21 mouse cellular contexts compared by ENCODE assay signal in the genomic region with DNA sequence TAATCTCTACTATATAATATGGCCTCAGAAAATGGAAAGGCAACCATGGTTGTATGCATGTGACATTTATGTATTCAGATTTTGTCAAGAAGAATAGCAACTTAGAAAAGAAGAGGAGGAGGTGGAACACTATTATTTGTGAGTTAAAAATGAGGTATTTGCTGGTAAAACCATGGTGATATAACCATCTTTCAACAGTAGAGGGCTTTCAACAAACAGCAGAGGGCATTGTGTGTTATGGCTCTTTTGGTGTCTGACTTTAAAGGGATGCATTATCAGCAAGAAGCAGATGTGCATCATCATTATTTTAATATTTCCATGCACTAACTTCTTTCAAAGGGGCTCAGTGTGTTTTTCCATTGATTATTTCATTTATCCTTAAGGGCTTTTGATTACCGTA.
DNase-seq lines count a peak whose midpoint lies in the region; ATAC-seq and TF ChIP-seq lines count a peak whose summit lies in the region.
"Had no signal": no experiment of that assay in that cellular context is flagged by ENCODE, and none has a peak within 500 bp of the region (broad histone marks: within the 10 kb centered on the region; RNA-seq: fewer than 3 reads in every experiment).

No protein-coding gene starts in this region.

- DNase-seq in 416B (ENCODE audit: low read depth): peak; percentile 5
- peak; percentile 0 for DNase-seq in splenic B cell, adult 2 months (ENCODE audit: low read depth, low spot score)
- DNase-seq in kidney, postnatal 36 days: no peak
- DNase-seq in heart, postnatal 10 days: no peak
- DNase-seq: adrenal gland, adult 2 months; adrenal gland, postnatal 25 days; cerebellum, adult 18-20 months; cerebellum, adult 9-11 months; cerebellum, postnatal 36 days; forebrain, postnatal 0 days; gastrocnemius, adult 2 months; gastrocnemius, postnatal 25 days; heart, postnatal 4 days had no signal

- H3K4me2 ChIP-seq in intestine, postnatal 0 days (replicated peaks; ENCODE audit: low read depth): no peak overlapping the region
- no peak overlapping the region for H3K4me2 ChIP-seq in intestine, embryonic 16.5 days (ENCODE audit: low read depth, low read length)
- H3K4me2 ChIP-seq: embryonic facial prominence, embryonic 13.5 days; forebrain, embryonic 12.5 days; heart, embryonic 13.5 days; hindbrain, embryonic 12.5 days had no signal

- WGBS in intestine, postnatal 0 days: 97% methylated on average over 1 of the region's 1 CpGs
- 91% methylated on average over 1 of the region's 1 CpGs for WGBS in intestine, embryonic 16.5 days

- no peak overlapping the region for H3K4me3 ChIP-seq in intestine, postnatal 0 days (ENCODE audit: low read depth, low read length)
- H3K4me3 ChIP-seq in intestine, embryonic 16.5 days (ENCODE audit: low read length): no peak overlapping the region
- H3K4me3 ChIP-seq: embryonic facial prominence, embryonic 13.5 days; forebrain, embryonic 12.5 days; gastrocnemius, adult 2 months; heart, embryonic 13.5 days; hindbrain, embryonic 12.5 days had no signal

- no peak overlapping the region for H3K27ac ChIP-seq in intestine, postnatal 0 days (ENCODE audit: low read depth, low read length)
- H3K27ac ChIP-seq in intestine, embryonic 16.5 days (ENCODE audit: low read length): no peak overlapping the region
- H3K27ac ChIP-seq: embryonic facial prominence, embryonic 13.5 days; forebrain, embryonic 12.5 days; gastrocnemius, adult 2 months; heart, embryonic 13.5 days; hindbrain, embryonic 12.5 days had no signal

- no peaks in the 10 kb centered on the region for H3K27me3 ChIP-seq in intestine, postnatal 0 days (replicated peaks; ENCODE audit: control insufficient read depth, insufficient read depth, low read length)
- H3K27me3 ChIP-seq in intestine, embryonic 16.5 days (replicated peaks; ENCODE audit: control insufficient read depth, insufficient read depth, low read length): no peaks in the 10 kb centered on the region
- no peaks in the 10 kb centered on the region for H3K27me3 ChIP-seq in splenic B cell, adult 2 months (ENCODE audit: control insufficient read depth, insufficient read depth, low read length, poor library complexity, severe bottlenecking)
- H3K27me3 ChIP-seq: forebrain, embryonic 12.5 days; heart, embryonic 13.5 days; hindbrain, embryonic 12.5 days had no signal

- TF ChIP-seq CTCF in intestine, postnatal 0 days (IDR thresholded peaks at IDR 0.05; ENCODE audit: low read depth): peak; percentile 12; the same call in 1 of the 2 replicates

- intact Hi-C loops in heart, postnatal 10 days (cut with DNase I): no loop called here

- no peaks in the 10 kb centered on the region for H3K9me3 ChIP-seq in intestine, postnatal 0 days (ENCODE audit: control insufficient read depth)
- no peaks in the 10 kb centered on the region for H3K9me3 ChIP-seq in intestine, embryonic 16.5 days (ENCODE audit: control insufficient read depth, low read length)
- H3K9me3 ChIP-seq: embryonic facial prominence, embryonic 13.5 days; forebrain, embryonic 12.5 days; heart, embryonic 13.5 days; hindbrain, embryonic 12.5 days had no signal

- H3K36me3 ChIP-seq in intestine, postnatal 0 days (ENCODE audit: control insufficient read depth, insufficient read depth): no peaks in the 10 kb centered on the region
- H3K36me3 ChIP-seq in intestine, embryonic 16.5 days (ENCODE audit: control insufficient read depth, insufficient read depth, low read length): no peaks in the 10 kb centered on the region
- no peaks in the 10 kb centered on the region for H3K36me3 ChIP-seq in splenic B cell, adult 2 months (ENCODE audit: control insufficient read depth, insufficient read depth, low read length, poor library complexity, severe bottlenecking)
- H3K36me3 ChIP-seq: embryonic facial prominence, embryonic 13.5 days; forebrain, embryonic 12.5 days; heart, embryonic 13.5 days; hindbrain, embryonic 12.5 days had no signal

- no peak overlapping the region for H3K9ac ChIP-seq in intestine, postnatal 0 days (ENCODE audit: low read depth, low read length)
- no peak overlapping the region for H3K9ac ChIP-seq in intestine, embryonic 16.5 days (ENCODE audit: low read depth, low read length)
- H3K9ac ChIP-seq: embryonic facial prominence, embryonic 13.5 days; forebrain, embryonic 12.5 days; forebrain, postnatal 0 days; heart, embryonic 13.5 days; hindbrain, embryonic 12.5 days had no signal

- no peak for ATAC-seq in intestine, postnatal 0 days
- no peak for ATAC-seq in intestine, embryonic 16.5 days
- ATAC-seq in activated CD4-positive, CD25-positive, alpha-beta regulatory T cell, adult 4 months: peak; percentile 36
- ATAC-seq: forebrain, postnatal 0 days; hindbrain, embryonic 16.5 days had no signal

- no peaks in the 10 kb centered on the region for H3K4me1 ChIP-seq in intestine, postnatal 0 days (replicated peaks; ENCODE audit: control insufficient read depth, insufficient read depth, low read length)
- H3K4me1 ChIP-seq in intestine, embryonic 16.5 days (ENCODE audit: control insufficient read depth, insufficient read depth, low read length): no peaks in the 10 kb centered on the region
- H3K4me1 ChIP-seq: embryonic facial prominence, embryonic 13.5 days; forebrain, embryonic 12.5 days; heart, embryonic 13.5 days; hindbrain, embryonic 12.5 days had no signal

Comparison
In these comparisons a context has a peak if more than half of its experiments do, and no peak if none do; other contexts are left out.
1. DNase-seq: peak in 416B (single experiment) and splenic B cell, adult 2 months (single experiment); none in kidney, postnatal 36 days (0 of 2) and heart, postnatal 10 days (0 of 2).